Mouse (Mus musculus) left cerebral cortex, postnatal 36 days (tissue): Measurements from ENCODE around the gene Spaca9. TPM values are rescaled to one million over a fixed set of nuclear protein-coding genes. Genes with fewer than 3 reads are reported as not detected.

Source experiments
- DNase-seq, 2 experiments: peaks; one replicate each; pipeline ENCODE4 v3.0.0; 2021 to 2022; ENCODE audit warnings: low spot score in 2 of 2, mixed read lengths in 1 of 2
- intact Hi-C: fragments of 180-260 bp; cut with DNase I; formaldehyde crosslinking; loops from one replicate; pipeline ENCODE4 v1.15.1; 2025
- microRNA-seq: library from miRNA; unstranded; fragments of <30 nt; microRNA quantifications from one replicate; pipeline ENCODE4 v1.2.0, GENCODE M21; 2022
- total RNA-seq, 2 experiments: library from RNA; stranded (reverse); gene quantifications; 2 replicates each; pipeline ENCODE4 v1.2.3; 2021

Gene Spaca9
- total RNA-seq, 2 experiments from 2014 or later, result not detected

GRCm38 (mm10) chr2:28680710-28681109 lies 18.8 kb downstream of the Spaca9 start:
- DNase-seq, result no peak
- intact Hi-C loops, result no loop called here

GRCm38 (mm10) chr2:28676005-28676404 lies 23.5 kb downstream of the Spaca9 start:
- no peak for DNase-seq
- intact Hi-C loops, result no loop called here

- intact Hi-C loops, result no loop called here
- no peak for DNase-seq
These were observed 28.1 kb downstream of the Spaca9 start for GRCm38 (mm10) chr2:28671438-28671837.

- no peak for DNase-seq
- intact Hi-C loops, result no loop called here
These were observed 33.7 kb downstream of the Spaca9 start for GRCm38 (mm10) chr2:28665818-28666217.

GRCm38 (mm10) chr2:28662891-28663290 lies 36.6 kb downstream of the Spaca9 start:
- intact Hi-C loops, result no loop called here
- DNase-seq, result no peak

- intact Hi-C loops, result no loop called here
- DNase-seq, result no peak
These were observed 43.3 kb downstream of the Spaca9 start for GRCm38 (mm10) chr2:28656216-28656615.

- no peak for DNase-seq
- intact Hi-C loops, result no loop called here
These were observed 45.2 kb downstream of the Spaca9 start for GRCm38 (mm10) chr2:28654295-28654694.

GRCm38 (mm10) chr2:28653351-28653750 lies 46.2 kb downstream of the Spaca9 start:
- DNase-seq, result peak; percentile 34
- intact Hi-C loops, result no loop called here

GRCm38 (mm10) chr2:28650526-28650925 lies 49.0 kb downstream of the Spaca9 start:
- intact Hi-C loops, result no loop called here
- DNase-seq, result no peak

GRCm38 (mm10) chr2:28643081-28643480 lies 56.4 kb downstream of the Spaca9 start:
- intact Hi-C loops, result no loop called here
- DNase-seq, result no peak

Small RNAs within 50 kb of the gene (microRNA-seq; reads per million reads assigned to microRNA genes)
- gene Mir3088, result 2.0 reads per million

Other genes with a start within 250 kb of the Spaca9 start
- gene 1700007K13Rik, start 233.4 kb downstream of the Spaca9 start, total RNA-seq, result 1 to 10 TPM; 4.0 to 5.1 TPM
- gene Mrps2, start 231.7 kb downstream of the Spaca9 start, total RNA-seq, result 10 to 100 TPM; 35.4 to 39.0 TPM
- gene Gbgt1, start 202.8 kb downstream of the Spaca9 start, total RNA-seq, result 1 to 10 TPM; 1.6 to 3.3 TPM
- 1 to 10 TPM; 1.7 TPM for gene Gm10134, start 193.6 kb downstream of the Spaca9 start, total RNA-seq
- gene Ralgds, start 186.6 kb downstream of the Spaca9 start, total RNA-seq, result 10 to 100 TPM; 82.7 to 82.8 TPM
- not detected for gene Cel, start 136.3 kb downstream of the Spaca9 start, total RNA-seq
- gene Gtf3c5, start 116.0 kb downstream of the Spaca9 start, total RNA-seq, result 10 to 100 TPM; 17.9 to 18.6 TPM
- gene Gfi1b, start 77.7 kb downstream of the Spaca9 start, total RNA-seq, result not detected
- 10 to 100 TPM; 48.4 to 60.7 TPM for gene Tsc1, start 58.5 kb downstream of the Spaca9 start, total RNA-seq
- gene Ak8, start 437 bp upstream of the Spaca9 start, total RNA-seq, result 1 to 10 TPM; 1.6 to 1.7 TPM
- gene Gtf3c4, start 140.6 kb upstream of the Spaca9 start, total RNA-seq, result 10 to 100 TPM; 31.8 to 35.8 TPM
- gene Ddx31, start 140.7 kb upstream of the Spaca9 start, total RNA-seq, result 1 to 10 TPM; 6.2 to 8.7 TPM
- not detected for gene Barhl1, start 216.9 kb upstream of the Spaca9 start, total RNA-seq